Mouse (Mus musculus): ENCODE results near the gene Spef2. TPM values are rescaled to one million over a fixed set of nuclear protein-coding genes. Genes with fewer than 3 reads are reported as not detected.

Gene Spef2
- polyA plus RNA-seq, 1 experiment from 2014 or later = 1.8 TPM

GRCm38 (mm10) chr15:9747410-9748104 lies 1.1 kb downstream of the Spef2 start:
- H3K9ac ChIP-seq (ENCODE audit: low read depth, low read length) = no peak overlapping the region
- ATAC-seq (ENCODE audit: low FRiP score) (no peak), DNase-seq (ENCODE audit: low spot score) (no peak)
- WGBS = 82% methylated on average over 5 of the region's 5 CpGs
- H3K4me2 ChIP-seq (replicated peaks; ENCODE audit: low read depth, low read length) = no peak overlapping the region
- no peak overlapping the region for H3K4me3 ChIP-seq (ENCODE audit: low read depth, low read length)
- H3K27me3 ChIP-seq (ENCODE audit: control insufficient read depth, insufficient read depth, low read length) = no peaks in the 10 kb centered on the region
- H3K36me3 ChIP-seq (ENCODE audit: control insufficient read depth, insufficient read depth, low read length) = no peaks in the 10 kb centered on the region
- no peak overlapping the region for H3K27ac ChIP-seq (ENCODE audit: low read depth, low read length)
- H3K9me3 ChIP-seq (ENCODE audit: control insufficient read depth, low read length) = no peaks in the 10 kb centered on the region
- no peaks in the 10 kb centered on the region for H3K4me1 ChIP-seq (replicated peaks; ENCODE audit: control insufficient read depth, insufficient read depth, low read length)

GRCm38 (mm10) chr15:9742172-9742571 lies 6.5 kb downstream of the Spef2 start:
- no peak for ATAC-seq (ENCODE audit: low FRiP score)
- Histone ChIP-seq H3K4me2 (replicated peaks; ENCODE audit: low read depth, low read length) (no peak overlapping the region), H3K9me3 (ENCODE audit: control insufficient read depth, low read length) (no peaks in the 10 kb centered on the region), H3K27ac (ENCODE audit: low read depth, low read length) (no peak overlapping the region), H3K36me3 (ENCODE audit: control insufficient read depth, insufficient read depth, low read length) (no peaks in the 10 kb centered on the region), H3K4me3 (ENCODE audit: low read depth, low read length) (no peak overlapping the region), H3K9ac (ENCODE audit: low read depth, low read length) (no peak overlapping the region), H3K27me3 (ENCODE audit: control insufficient read depth, insufficient read depth, low read length) (no peaks in the 10 kb centered on the region), H3K4me1 (replicated peaks; ENCODE audit: control insufficient read depth, insufficient read depth, low read length) (no peaks in the 10 kb centered on the region)
- 91% methylated on average over 3 of the region's 3 CpGs for WGBS
- no peak for DNase-seq (ENCODE audit: low spot score)

GRCm38 (mm10) chr15:9714574-9715458 lies 33.9 kb downstream of the Spef2 start:
- ATAC-seq (ENCODE audit: low FRiP score) (no peak), DNase-seq (ENCODE audit: low spot score) (no peak)
- no peaks in the 10 kb centered on the region for H3K4me1 ChIP-seq (replicated peaks; ENCODE audit: control insufficient read depth, insufficient read depth, low read length)
- H3K4me2 ChIP-seq (replicated peaks; ENCODE audit: low read depth, low read length) = no peak overlapping the region
- no peaks in the 10 kb centered on the region for H3K27me3 ChIP-seq (ENCODE audit: control insufficient read depth, insufficient read depth, low read length)
- H3K4me3 ChIP-seq (ENCODE audit: low read depth, low read length) = no peak overlapping the region
- no peaks in the 10 kb centered on the region for H3K36me3 ChIP-seq (ENCODE audit: control insufficient read depth, insufficient read depth, low read length)
- no peak overlapping the region for H3K9ac ChIP-seq (ENCODE audit: low read depth, low read length)
- H3K27ac ChIP-seq (ENCODE audit: low read depth, low read length) = no peak overlapping the region
- WGBS = 89% methylated on average over 7 of the region's 7 CpGs
- no peaks in the 10 kb centered on the region for H3K9me3 ChIP-seq (ENCODE audit: control insufficient read depth, low read length)

- H3K4me3 ChIP-seq (ENCODE audit: low read depth, low read length) = no peak overlapping the region
- no peak overlapping the region for H3K27ac ChIP-seq (ENCODE audit: low read depth, low read length)
- H3K9me3 ChIP-seq (ENCODE audit: control insufficient read depth, low read length) = no peaks in the 10 kb centered on the region
- H3K27me3 ChIP-seq (ENCODE audit: control insufficient read depth, insufficient read depth, low read length) = no peaks in the 10 kb centered on the region
- no peak overlapping the region for H3K9ac ChIP-seq (ENCODE audit: low read depth, low read length)
- DNase-seq (ENCODE audit: low spot score) (no peak), ATAC-seq (ENCODE audit: low FRiP score) (no peak)
- H3K36me3 ChIP-seq (ENCODE audit: control insufficient read depth, insufficient read depth, low read length) = no peaks in the 10 kb centered on the region
- no peak overlapping the region for H3K4me2 ChIP-seq (replicated peaks; ENCODE audit: low read depth, low read length)
- 85% methylated on average over 3 of the region's 3 CpGs for WGBS
- no peaks in the 10 kb centered on the region for H3K4me1 ChIP-seq (replicated peaks; ENCODE audit: control insufficient read depth, insufficient read depth, low read length)
Observed at GRCm38 (mm10) chr15:9713707-9714106, 35.0 kb downstream of the Spef2 start.

- no peak for ATAC-seq (ENCODE audit: low FRiP score)
Observed at GRCm38 (mm10) chr15:9710330-9710729, 38.3 kb downstream of the Spef2 start.

GRCm38 (mm10) chr15:9705830-9706450 lies 42.7 kb downstream of the Spef2 start:
- no peaks in the 10 kb centered on the region for H3K4me1 ChIP-seq (replicated peaks; ENCODE audit: control insufficient read depth, insufficient read depth, low read length)
- no peak overlapping the region for H3K4me3 ChIP-seq (ENCODE audit: low read depth, low read length)
- H3K27ac ChIP-seq (ENCODE audit: low read depth, low read length) = no peak overlapping the region
- no peaks in the 10 kb centered on the region for H3K9me3 ChIP-seq (ENCODE audit: control insufficient read depth, low read length)
- ATAC-seq (ENCODE audit: low FRiP score) (no peak), DNase-seq (ENCODE audit: low spot score) (no peak)
- WGBS = 75% methylated on average over 2 of the region's 2 CpGs
- no peaks in the 10 kb centered on the region for H3K27me3 ChIP-seq (ENCODE audit: control insufficient read depth, insufficient read depth, low read length)
- H3K9ac ChIP-seq (ENCODE audit: low read depth, low read length) = no peak overlapping the region
- H3K4me2 ChIP-seq (replicated peaks; ENCODE audit: low read depth, low read length) = no peak overlapping the region
- H3K36me3 ChIP-seq (ENCODE audit: control insufficient read depth, insufficient read depth, low read length) = no peaks in the 10 kb centered on the region

More at GRCm38 (mm10) chr15:9710330-9710729, 38.3 kb downstream of the Spef2 start:
- no peaks in the 10 kb centered on the region for H3K4me1 ChIP-seq (replicated peaks; ENCODE audit: control insufficient read depth, insufficient read depth, low read length)
- no peak overlapping the region for H3K9ac ChIP-seq (ENCODE audit: low read depth, low read length)
- 83% methylated on average over 2 of the region's 2 CpGs for WGBS
- no peaks in the 10 kb centered on the region for H3K9me3 ChIP-seq (ENCODE audit: control insufficient read depth, low read length)
- no peaks in the 10 kb centered on the region for H3K27me3 ChIP-seq (ENCODE audit: control insufficient read depth, insufficient read depth, low read length)
- no peak overlapping the region for H3K27ac ChIP-seq (ENCODE audit: low read depth, low read length)
- no peak for DNase-seq (ENCODE audit: low spot score)
- no peak overlapping the region for H3K4me2 ChIP-seq (replicated peaks; ENCODE audit: low read depth, low read length)
- no peak overlapping the region for H3K4me3 ChIP-seq (ENCODE audit: low read depth, low read length)
- H3K36me3 ChIP-seq (ENCODE audit: control insufficient read depth, insufficient read depth, low read length) = no peaks in the 10 kb centered on the region

GRCm38 (mm10) chr15:9701845-9702244 lies 46.8 kb downstream of the Spef2 start:
- no peak for DNase-seq (ENCODE audit: low spot score)
- ATAC-seq (ENCODE audit: low FRiP score) = no peak
- H3K27ac ChIP-seq (ENCODE audit: low read depth, low read length) = no peak overlapping the region
- H3K9ac ChIP-seq (ENCODE audit: low read depth, low read length) = no peak overlapping the region
- no peak overlapping the region for H3K4me2 ChIP-seq (replicated peaks; ENCODE audit: low read depth, low read length)
- H3K4me1 ChIP-seq (replicated peaks; ENCODE audit: control insufficient read depth, insufficient read depth, low read length) = no peaks in the 10 kb centered on the region
- H3K27me3 ChIP-seq (ENCODE audit: control insufficient read depth, insufficient read depth, low read length) = no peaks in the 10 kb centered on the region
- H3K9me3 ChIP-seq (ENCODE audit: control insufficient read depth, low read length) = no peaks in the 10 kb centered on the region
- H3K4me3 ChIP-seq (ENCODE audit: low read depth, low read length) = no peak overlapping the region
- no peaks in the 10 kb centered on the region for H3K36me3 ChIP-seq (ENCODE audit: control insufficient read depth, insufficient read depth, low read length)

- H3K4me2 ChIP-seq (replicated peaks; ENCODE audit: low read depth, low read length) = no peak overlapping the region
- no peak for DNase-seq (ENCODE audit: low spot score)
- no peak overlapping the region for H3K27ac ChIP-seq (ENCODE audit: low read depth, low read length)
- no peak overlapping the region for H3K9ac ChIP-seq (ENCODE audit: low read depth, low read length)
- no peak overlapping the region for H3K4me3 ChIP-seq (ENCODE audit: low read depth, low read length)
- no peaks in the 10 kb centered on the region for H3K9me3 ChIP-seq (ENCODE audit: control insufficient read depth, low read length)
- H3K36me3 ChIP-seq (ENCODE audit: control insufficient read depth, insufficient read depth, low read length) = no peaks in the 10 kb centered on the region
- ATAC-seq (ENCODE audit: low FRiP score) = no peak
- H3K4me1 ChIP-seq (replicated peaks; ENCODE audit: control insufficient read depth, insufficient read depth, low read length) = no peaks in the 10 kb centered on the region
- no peaks in the 10 kb centered on the region for H3K27me3 ChIP-seq (ENCODE audit: control insufficient read depth, insufficient read depth, low read length)
Observed at GRCm38 (mm10) chr15:9691721-9692120, 56.9 kb downstream of the Spef2 start.
